Mouse (Mus musculus): ENCODE measurements at regions not wholly inside any gene's neighbourhood (a gene's known extent, or its start where the extent isn't known, plus 50 kb on each side); places are given as distances from the start of the nearest gene placed in this dataset.

DNA sequence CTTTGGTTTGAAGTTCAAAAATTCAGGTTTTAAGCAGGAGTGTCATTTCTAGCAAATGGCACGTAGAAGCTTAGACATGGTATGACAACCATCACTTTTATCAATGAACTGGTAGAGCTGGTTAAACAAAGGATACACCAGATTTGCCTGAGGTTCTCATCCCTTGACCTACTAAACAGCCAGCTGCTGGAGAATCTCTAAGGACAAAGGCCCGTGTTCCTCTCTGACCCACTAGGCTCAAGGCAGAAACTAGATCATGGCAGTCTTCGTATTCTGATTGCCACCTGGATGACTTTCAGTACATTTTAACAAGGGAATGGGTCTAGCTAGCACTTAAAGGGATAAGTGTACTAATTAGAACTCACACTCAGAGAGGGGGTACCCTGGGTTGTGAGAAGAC lies 155.2 kb upstream of the Bcl6 start:
- Histone ChIP-seq H3K27me3 (ENCODE audit: insufficient read depth, poor library complexity, severe bottlenecking) (no peaks in the 10 kb centered on the region), H3K9me3 (no peaks in the 10 kb centered on the region), H3K36me3 (no peaks in the 10 kb centered on the region), H3K4me3 (no peak overlapping the region), H3K27ac (no peak overlapping the region), H3K4me1 (no peaks in the 10 kb centered on the region)
- 88% methylated on average over 3 of the region's 3 CpGs for WGBS
- no peak for DNase-seq (ENCODE audit: low spot score)

DNA sequence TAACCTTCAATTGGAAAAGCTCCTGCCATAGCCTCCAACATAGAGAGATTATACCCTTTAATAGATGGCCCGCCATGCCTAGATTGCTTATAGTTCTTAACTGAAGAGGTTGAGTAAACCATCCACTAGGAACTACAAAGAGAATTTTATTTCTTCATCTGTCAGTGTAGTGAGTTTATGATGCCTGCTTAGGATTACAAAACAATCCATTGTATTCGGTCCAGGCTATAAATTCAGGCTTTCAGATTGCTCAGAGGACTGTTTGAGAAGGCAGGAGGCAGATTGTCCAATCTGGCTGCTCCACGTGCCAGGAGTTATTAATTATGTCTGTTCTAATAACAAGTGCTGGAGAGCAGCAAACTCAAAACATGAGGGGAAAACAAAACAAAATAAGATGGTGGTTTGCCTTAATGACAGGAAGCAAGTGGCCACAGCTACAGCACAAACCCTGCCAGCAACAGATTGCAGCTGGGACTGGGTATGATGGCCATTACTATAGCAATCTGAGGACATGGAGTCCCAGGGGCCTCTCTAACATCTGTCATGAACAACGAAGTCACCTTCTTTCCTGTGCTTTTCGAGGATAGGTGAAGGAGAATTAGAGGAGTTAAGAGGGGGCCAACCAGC lies 154.4 kb upstream of the Bcl6 start:
- 72% methylated on average over 5 of the region's 5 CpGs for WGBS
- H3K4me1 ChIP-seq: no peaks in the 10 kb centered on the region
- H3K27me3 ChIP-seq (ENCODE audit: insufficient read depth, poor library complexity, severe bottlenecking): no peaks in the 10 kb centered on the region
- no peak overlapping the region for H3K27ac ChIP-seq
- H3K9me3 ChIP-seq: no peaks in the 10 kb centered on the region
- H3K36me3 ChIP-seq: no peaks in the 10 kb centered on the region
- no peak for DNase-seq (ENCODE audit: low spot score)
- no peak overlapping the region for H3K4me3 ChIP-seq

DNA sequence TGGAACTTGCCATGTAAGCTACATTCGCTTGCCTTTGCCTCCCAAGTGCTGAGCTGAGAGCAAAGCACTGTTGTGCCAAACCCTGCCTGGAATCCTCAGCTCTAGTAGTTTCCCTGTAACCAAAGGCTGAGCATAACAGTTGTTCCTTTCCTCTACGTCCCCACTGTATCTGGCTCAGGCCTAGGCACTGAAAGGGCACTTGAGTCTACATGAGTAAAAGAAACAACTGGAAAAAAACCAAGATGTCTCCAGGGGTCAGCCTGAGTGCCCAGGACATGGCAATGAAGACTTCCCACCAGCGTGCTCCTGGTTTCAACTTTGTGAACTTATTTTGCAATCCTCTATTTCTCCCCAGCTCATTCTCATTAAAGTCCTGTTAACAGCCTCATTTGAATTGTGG lies 150.5 kb upstream of the Bcl6 start:
- no peaks in the 10 kb centered on the region for H3K27me3 ChIP-seq (ENCODE audit: insufficient read depth, poor library complexity, severe bottlenecking)
- H3K4me1 ChIP-seq: peaks cover 6% of the 10 kb centered on the region; the same call in 1 of the 2 replicates
- H3K27ac ChIP-seq: no peak overlapping the region
- H3K4me3 ChIP-seq: no peak overlapping the region
- no peaks in the 10 kb centered on the region for H3K9me3 ChIP-seq
- H3K36me3 ChIP-seq: no peaks in the 10 kb centered on the region
- 80% methylated on average over 3 of the region's 3 CpGs for WGBS
- DNase-seq (ENCODE audit: low spot score): no peak

DNA sequence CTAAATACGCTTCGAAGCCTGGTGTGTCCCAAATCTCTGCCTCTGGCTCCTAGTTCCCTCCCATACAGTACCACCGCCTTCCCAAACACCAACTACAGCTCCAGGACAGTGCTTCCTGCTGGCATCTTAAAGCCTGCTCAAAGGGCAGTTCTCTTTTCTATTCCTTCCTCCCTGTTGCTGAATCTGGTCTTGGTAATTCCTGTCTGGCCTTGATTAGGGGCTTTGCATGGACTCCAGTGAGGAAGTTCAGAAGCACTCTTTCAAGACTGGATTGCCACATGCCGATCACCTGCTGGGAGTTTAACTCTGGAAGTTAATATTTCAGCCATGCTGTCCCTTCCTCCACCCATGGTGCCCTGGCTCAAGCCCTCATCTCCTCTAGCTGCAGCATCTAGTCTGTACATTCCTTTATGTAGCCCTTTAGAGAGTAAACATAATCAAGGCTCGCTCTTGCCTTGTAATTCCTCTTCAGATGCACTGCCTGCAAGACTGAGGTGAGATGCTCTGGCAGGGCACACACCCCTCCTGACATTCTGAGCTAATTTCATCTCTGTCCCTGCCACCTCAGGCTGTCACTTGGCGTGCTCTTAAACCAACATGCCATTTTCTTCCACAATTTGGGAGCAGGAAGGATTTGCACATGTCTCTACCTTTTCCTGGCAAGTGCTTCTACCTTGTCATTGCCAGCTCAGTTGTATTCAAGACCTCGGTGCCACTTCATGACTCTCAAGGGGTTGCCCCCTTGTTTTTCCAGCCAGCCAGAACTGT lies 148.8 kb upstream of the Bcl6 start:
- Histone ChIP-seq H3K27ac (no peak overlapping the region), H3K9me3 (no peaks in the 10 kb centered on the region), H3K27me3 (ENCODE audit: insufficient read depth, poor library complexity, severe bottlenecking) (no peaks in the 10 kb centered on the region), H3K36me3 (no peaks in the 10 kb centered on the region), H3K4me1 (peaks cover 6% of the 10 kb centered on the region; the same call in 1 of the 2 replicates), H3K4me3 (no peak overlapping the region)
- no peak for DNase-seq (ENCODE audit: low spot score)
- 73% methylated on average over 7 of the region's 7 CpGs for WGBS

DNA sequence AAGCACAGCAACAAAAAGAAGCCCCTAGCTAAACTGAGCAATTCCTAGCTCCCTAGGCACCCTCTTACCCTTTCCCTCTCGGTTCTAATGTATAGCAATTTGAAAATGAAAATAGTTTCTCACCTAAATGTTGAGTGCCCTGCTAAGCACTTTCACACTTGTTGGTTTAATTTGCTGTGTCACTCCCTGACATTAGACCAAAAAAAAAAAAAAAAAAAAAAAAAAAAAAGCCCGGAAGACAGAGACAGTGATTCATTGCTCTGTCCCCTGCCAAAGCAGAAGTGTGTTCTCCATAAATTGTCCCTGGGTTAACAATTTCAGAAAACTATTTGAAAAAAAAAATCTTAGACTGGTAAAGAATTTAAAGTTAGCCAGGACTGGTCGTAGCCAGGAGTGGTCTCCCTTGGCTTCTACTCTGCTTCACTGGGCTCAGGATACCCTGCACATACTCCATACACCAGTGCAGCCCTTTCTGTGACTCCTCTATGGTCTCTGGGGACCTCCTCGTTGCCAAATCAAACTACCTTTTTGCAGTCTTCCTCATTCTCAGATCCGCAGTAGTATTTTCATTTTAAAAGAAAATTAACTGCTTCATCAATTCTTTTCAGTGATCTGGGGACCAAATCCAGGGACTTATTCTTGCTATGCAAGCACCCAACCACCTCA lies 148.0 kb upstream of the Bcl6 start:
- 77% methylated on average over 5 of the region's 5 CpGs for whole genome bisulfite sequencing
- Histone ChIP-seq H3K27me3 (ENCODE audit: insufficient read depth, poor library complexity, severe bottlenecking) (no peaks in the 10 kb centered on the region), H3K4me3 (no peak overlapping the region), H3K36me3 (no peaks in the 10 kb centered on the region), H3K4me1 (peaks cover 6% of the 10 kb centered on the region; the same call in 1 of the 2 replicates), H3K27ac (no peak overlapping the region), H3K9me3 (no peaks in the 10 kb centered on the region)
- DNase-seq (ENCODE audit: low spot score): no peak

- H3K4me1 ChIP-seq: peaks cover 6% of the 10 kb centered on the region; the same call in 1 of the 2 replicates
- 89% methylated on average over 5 of the region's 5 CpGs for WGBS
- no peaks in the 10 kb centered on the region for H3K36me3 ChIP-seq
- DNase-seq (ENCODE audit: low spot score): no peak
- no peaks in the 10 kb centered on the region for H3K9me3 ChIP-seq
- no peak overlapping the region for H3K4me3 ChIP-seq
- H3K27me3 ChIP-seq (ENCODE audit: insufficient read depth, poor library complexity, severe bottlenecking): no peaks in the 10 kb centered on the region
- no peak overlapping the region for H3K27ac ChIP-seq
Measured at GRCm38 (mm10) chr16:24135841-24136240, 147.2 kb upstream of the Bcl6 start.

DNA sequence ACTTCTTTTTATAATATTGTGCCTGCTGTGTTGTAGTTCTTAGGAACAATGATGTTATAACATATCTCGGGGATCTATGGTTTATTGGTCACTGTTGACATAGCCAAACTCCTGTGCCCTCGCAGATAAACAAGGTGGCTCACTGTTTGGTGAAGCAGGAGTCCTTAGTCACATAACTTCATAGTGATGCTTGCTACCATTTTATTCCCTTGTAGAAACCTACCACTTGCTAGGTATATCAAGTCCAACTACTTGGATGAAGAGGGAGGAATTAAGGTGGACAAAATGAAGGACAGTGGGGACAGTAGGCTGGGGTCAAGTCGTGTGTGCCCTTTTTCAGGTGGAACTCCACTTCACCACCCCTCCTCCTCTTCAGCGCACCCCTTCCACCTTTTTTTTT lies 146.7 kb upstream of the Bcl6 start:
- no peaks in the 10 kb centered on the region for H3K36me3 ChIP-seq
- no peaks in the 10 kb centered on the region for H3K27me3 ChIP-seq (ENCODE audit: insufficient read depth, poor library complexity, severe bottlenecking)
- peaks cover 10% of the 10 kb centered on the region; the same call in 1 of the 2 replicates for H3K4me1 ChIP-seq
- no peak overlapping the region for H3K4me3 ChIP-seq
- H3K9me3 ChIP-seq: no peaks in the 10 kb centered on the region
- DNase-seq (ENCODE audit: low spot score): no peak
- WGBS: 88% methylated on average over 4 of the region's 4 CpGs
- no peak overlapping the region for H3K27ac ChIP-seq

DNA sequence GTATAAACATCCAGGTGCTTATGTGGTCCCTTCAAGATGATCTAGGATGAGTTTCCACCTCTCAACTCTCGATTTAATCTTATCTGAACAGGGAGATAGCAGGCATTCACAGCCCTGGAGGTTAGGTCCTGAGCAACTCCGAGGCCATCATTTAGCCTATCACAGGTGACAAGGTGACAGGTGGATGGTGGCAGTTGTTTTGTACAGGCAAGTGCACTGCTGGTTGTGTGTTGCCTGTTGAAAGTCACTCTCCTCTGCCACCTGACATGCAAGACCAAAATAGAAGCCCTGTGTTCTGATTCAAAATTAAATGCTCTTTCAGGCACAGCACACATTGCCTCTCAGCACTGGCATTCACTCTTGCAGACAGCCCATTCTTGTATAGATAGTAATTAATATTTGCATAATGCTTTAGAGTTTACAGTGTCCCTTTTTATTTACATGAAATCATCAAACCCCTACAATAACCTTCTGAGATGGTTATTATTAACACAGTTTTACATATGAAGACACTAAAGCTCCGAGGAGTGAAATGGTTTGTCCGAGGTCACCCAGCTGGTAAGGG lies 145.9 kb upstream of the Bcl6 start:
- Histone ChIP-seq H3K27ac (no peak overlapping the region), H3K4me1 (peaks cover 12% of the 10 kb centered on the region; the same call in 1 of the 2 replicates), H3K4me3 (no peak overlapping the region), H3K27me3 (ENCODE audit: insufficient read depth, poor library complexity, severe bottlenecking) (no peaks in the 10 kb centered on the region), H3K36me3 (no peaks in the 10 kb centered on the region), H3K9me3 (no peaks in the 10 kb centered on the region)
- 57% methylated on average over 4 of the region's 4 CpGs for WGBS
- DNase-seq (ENCODE audit: low spot score): no peak

DNA sequence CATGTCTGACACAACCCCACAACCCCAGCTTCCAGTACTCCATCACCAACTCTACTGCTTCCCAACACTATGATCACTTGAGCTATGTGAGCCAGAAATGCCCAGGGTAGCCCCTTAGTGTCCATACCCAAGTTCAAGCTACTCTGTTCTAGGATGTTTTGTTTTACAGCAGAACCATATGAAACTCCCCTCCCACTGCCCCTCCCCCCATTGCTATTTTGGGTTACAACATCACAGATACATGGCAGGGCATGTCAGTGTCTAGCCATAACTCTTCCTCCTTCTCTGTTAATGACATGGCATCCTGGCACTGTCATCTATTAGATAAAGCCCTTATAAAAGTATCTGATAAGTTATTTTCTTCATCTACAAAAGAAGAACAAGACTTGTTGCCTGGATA lies 142.0 kb upstream of the Bcl6 start:
- no peaks in the 10 kb centered on the region for H3K36me3 ChIP-seq
- H3K4me1 ChIP-seq: peaks cover 26% of the 10 kb centered on the region; the same call in 1 of the 2 replicates
- no peak overlapping the region for H3K27ac ChIP-seq
- no peaks in the 10 kb centered on the region for H3K27me3 ChIP-seq (ENCODE audit: insufficient read depth, poor library complexity, severe bottlenecking)
- no peak for DNase-seq (ENCODE audit: low spot score)
- no peaks in the 10 kb centered on the region for H3K9me3 ChIP-seq
- no peak overlapping the region for H3K4me3 ChIP-seq

DNA sequence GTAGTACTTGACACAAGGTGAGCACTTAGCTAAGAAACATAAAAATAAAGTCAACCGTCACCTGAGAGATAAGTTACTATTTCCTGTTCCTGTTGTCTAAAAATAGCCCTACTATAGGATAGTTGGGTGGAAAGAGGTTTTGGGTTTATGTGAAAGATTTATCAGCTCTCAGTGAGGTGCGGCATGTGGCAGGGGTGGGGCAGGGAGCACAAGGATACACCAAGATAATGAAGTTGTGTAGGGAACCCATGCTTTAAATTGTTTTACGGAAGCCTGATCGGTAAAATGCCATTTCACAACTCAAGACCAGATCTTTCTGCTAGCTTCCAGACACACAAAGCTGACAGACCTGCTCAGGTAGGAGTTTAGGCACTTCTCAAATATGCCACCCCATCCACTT lies 141.0 kb upstream of the Bcl6 start:
- Histone ChIP-seq H3K36me3 (no peaks in the 10 kb centered on the region), H3K4me3 (no peak overlapping the region), H3K27ac (no peak overlapping the region), H3K27me3 (ENCODE audit: insufficient read depth, poor library complexity, severe bottlenecking) (no peaks in the 10 kb centered on the region), H3K4me1 (peaks cover 24% of the 10 kb centered on the region; the same call in 1 of the 2 replicates), H3K9me3 (no peaks in the 10 kb centered on the region)
- 69% methylated on average over 4 of the region's 4 CpGs for WGBS
- no peak for DNase-seq (ENCODE audit: low spot score)

DNA sequence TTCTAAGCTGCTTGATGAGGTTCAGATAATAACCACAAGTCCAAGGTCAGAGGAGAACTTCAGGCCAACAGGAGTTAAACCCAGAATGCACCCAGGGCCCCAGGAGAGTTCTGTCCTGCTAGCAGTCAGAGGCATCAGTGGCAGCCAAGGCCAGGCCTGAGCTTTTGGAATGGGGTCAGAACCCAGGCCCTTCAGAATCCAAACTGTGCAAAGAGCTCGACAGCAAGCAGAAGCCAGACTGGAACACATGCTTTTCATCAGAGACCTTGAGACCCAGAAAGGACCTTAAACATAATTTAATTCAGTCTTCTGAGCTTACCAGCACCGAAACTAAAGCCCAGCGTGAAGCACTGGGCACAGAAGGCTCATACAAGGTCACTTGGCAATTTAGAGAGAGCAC lies 139.9 kb upstream of the Bcl6 start:
- Histone ChIP-seq H3K9me3 (no peaks in the 10 kb centered on the region), H3K36me3 (no peaks in the 10 kb centered on the region), H3K27me3 (ENCODE audit: insufficient read depth, poor library complexity, severe bottlenecking) (no peaks in the 10 kb centered on the region), H3K27ac (no peak overlapping the region), H3K4me3 (no peak overlapping the region), H3K4me1 (peaks cover 20% of the 10 kb centered on the region; the same call in 1 of the 2 replicates)
- 73% methylated on average over 3 of the region's 3 CpGs for WGBS
- DNase-seq (ENCODE audit: low spot score): no peak

DNA sequence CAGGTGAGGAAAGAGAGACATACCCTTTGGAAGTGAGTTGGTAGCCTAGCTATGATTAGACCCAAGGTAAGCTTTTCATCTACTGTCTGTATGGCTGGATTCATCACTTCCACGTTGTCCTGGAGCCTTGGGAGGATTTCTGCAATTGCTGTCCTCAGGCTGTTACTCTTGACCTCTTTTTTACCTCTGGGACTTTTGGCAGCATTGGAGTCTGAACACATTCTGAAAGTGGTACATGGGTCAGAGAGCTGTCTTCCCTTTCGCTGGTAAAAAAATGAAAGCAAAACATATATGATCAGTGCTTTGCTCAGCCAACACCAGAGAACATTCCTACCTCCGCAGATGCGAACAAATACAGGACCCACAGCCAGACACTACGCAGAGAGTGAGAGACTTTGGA lies 136.1 kb upstream of the Bcl6 start:
- no peaks in the 10 kb centered on the region for H3K36me3 ChIP-seq
- 84% methylated on average over 5 of the region's 5 CpGs for WGBS

GRCm38 (mm10) chr16:24124083-24124482 lies 135.4 kb upstream of the Bcl6 start:
- no peak for DNase-seq (ENCODE audit: low spot score)
- 81% methylated on average over 4 of the region's 4 CpGs for WGBS

More for the DNA sequence above, 136.1 kb upstream of the Bcl6 start:
- Histone ChIP-seq H3K27ac (no peak overlapping the region), H3K9me3 (no peaks in the 10 kb centered on the region), H3K4me1 (peaks cover 16% of the 10 kb centered on the region; the same call in 1 of the 2 replicates), H3K27me3 (ENCODE audit: insufficient read depth, poor library complexity, severe bottlenecking) (no peaks in the 10 kb centered on the region), H3K4me3 (no peak overlapping the region)
- DNase-seq (ENCODE audit: low spot score): no peak

More at GRCm38 (mm10) chr16:24124083-24124482, 135.4 kb upstream of the Bcl6 start:
- Histone ChIP-seq H3K27me3 (ENCODE audit: insufficient read depth, poor library complexity, severe bottlenecking) (no peaks in the 10 kb centered on the region), H3K36me3 (no peaks in the 10 kb centered on the region), H3K27ac (no peak overlapping the region), H3K4me1 (peaks cover 9% of the 10 kb centered on the region; the same call in 1 of the 2 replicates), H3K4me3 (no peak overlapping the region), H3K9me3 (no peaks in the 10 kb centered on the region)

Data from heart, embryonic 10.5 days (tissue).